Mouse (Mus musculus) frontal cortex, postnatal 14 days (tissue): Measurements from ENCODE around the gene Kcnj10.

Experiments used
- DNase-seq, 2 experiments: peaks; one replicate each; pipeline ENCODE4 v3.0.0; 2022; ENCODE audit warnings: low spot score in 2 of 2

Kcnj10 gene

DNA sequence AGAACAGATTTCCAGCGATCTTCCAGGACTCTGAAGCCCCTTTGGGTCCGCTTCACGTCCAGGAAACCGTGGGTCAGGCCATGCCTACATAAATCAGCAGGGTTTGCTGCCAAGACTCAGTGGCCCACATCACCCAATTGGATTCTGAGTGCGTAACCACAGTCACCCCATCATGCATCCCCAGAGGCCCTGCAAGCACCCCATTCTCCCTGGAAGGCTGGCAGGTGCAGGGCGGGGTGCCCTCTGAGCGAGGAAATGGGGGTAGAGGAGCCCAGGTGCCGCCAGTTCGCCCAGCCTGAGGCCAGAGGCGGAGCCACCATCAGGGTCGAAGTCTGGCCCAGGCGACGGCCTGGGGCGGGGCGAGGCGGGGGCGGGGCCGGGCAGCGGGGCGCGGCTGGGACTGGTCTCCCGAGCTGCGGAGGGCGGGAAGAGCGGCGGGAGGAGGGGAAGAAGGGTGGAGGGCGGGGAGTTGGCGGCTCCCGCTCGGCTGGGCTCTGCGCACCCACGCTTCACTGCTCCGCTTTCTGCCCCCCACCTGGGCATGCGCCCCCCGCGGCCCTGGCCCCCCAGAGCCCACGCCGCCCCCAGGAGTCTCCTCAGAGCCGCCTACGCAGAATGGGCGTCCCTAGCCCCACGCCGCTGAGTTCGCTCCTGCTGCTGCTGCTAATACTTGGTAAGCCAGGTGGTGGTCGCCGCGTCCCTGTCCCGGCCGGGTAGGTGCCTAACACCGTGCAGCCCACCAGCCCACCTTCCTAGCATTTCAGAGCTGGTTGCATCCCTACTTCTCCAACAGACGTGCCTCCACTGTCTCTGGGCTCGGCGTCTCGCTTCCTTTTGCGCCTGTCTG lies 28.9 kb upstream of the Kcnj10 start:
- peak; percentile 59 to 63 for DNase-seq

DNA sequence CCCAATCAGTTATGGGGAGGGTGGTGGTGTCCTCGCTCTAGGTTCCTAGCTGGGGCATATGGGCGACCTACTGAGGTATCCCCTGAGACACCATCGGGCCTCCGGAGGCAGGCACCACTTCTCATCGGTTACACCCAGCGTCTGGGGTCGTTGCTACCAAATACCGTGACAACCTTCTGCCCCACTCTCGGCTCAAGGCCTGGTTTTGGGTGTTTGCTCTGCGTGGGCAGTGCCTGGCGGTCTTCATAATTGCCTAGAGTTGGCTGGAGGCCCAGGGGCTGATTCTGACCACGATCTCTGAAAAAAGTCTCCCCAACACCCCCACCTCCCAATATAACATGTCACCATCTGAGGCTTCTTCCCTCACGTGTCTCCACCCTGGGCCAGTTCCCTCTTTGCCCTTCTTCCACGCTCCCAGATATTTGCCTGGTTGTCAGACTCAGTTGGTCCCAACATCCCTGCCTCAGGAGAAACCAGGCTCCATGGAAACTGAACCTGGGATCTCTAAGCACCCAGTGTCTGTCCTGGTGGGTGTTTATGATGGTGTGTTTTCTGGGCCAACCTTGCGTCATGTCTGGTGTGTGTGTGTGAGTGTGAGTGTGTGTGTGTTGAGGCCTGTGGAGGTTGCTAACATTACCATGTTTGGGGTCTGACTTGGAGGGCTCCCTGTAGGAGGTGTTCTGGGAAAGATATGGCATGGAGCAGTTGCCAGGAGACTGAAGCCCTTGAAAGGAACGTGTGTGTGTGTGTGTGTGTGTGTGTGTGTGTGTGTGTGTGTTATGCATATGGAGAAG lies 28.0 kb upstream of the Kcnj10 start:
- DNase-seq = peak in 1 of 2 experiments; percentile 73

DNA sequence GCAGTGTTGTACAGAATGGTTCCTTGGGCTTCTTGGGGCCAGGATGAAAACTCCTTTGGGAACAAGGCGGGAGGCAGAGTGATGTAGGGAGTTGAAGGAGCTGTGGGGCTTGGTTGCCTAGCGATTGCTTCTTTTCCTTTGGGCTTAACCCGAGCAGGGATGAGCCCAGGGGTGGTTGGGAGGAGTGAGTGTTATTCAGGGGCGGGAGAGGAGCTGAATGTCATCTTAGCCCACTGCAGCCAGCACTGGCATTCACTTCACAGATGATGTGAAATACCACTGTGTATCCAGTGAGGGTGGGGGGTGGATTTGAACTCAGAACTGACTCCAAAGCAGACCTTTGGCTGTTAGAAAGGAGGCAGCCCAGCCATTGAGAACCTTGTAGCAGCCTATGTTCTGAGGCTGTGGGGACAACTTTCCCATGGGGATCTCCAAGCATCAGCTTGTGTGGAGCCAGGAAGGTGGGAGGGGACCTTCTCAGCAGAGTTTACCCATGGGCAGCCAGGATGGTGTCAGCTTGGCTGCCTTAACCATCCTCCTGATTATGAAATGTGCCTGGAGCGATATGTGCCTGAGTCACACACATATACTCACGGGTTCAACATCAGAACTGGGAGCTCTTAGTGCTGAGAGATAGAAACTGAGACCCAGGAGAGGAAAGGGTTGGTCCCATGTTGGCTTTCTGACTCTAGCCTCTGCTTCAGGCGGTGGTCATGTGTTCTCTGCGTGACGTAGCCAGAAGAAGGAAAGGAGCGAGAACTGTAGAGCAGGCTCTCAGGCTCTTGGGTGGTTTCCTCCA lies 27.2 kb upstream of the Kcnj10 start:
- DNase-seq = no peak

GRCm38 (mm10) chr1:172314911-172315310 lies 26.1 kb upstream of the Kcnj10 start:
- DNase-seq = no peak

DNA sequence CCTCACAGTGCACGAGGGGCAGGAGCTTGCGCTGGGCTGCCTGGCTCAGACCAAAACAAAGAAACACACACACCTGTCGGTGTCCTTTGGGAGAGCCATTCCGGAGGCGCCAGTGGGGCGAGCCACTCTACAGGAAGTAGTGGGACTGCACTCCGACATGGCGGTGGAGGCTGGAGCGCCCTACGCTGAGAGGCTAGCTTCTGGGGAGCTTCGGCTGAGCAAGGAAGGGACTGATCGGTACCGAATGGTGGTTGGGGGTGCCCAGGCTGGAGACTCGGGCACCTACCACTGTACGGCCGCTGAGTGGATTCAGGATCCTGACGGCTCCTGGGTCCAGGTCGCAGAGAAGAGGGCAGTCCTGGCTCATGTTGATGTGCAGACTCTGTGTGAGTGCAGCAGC lies 23.6 kb upstream of the Kcnj10 start:
- no peak for DNase-seq

- no peak for DNase-seq
Measured at GRCm38 (mm10) chr1:172317946-172318345, 23.1 kb upstream of the Kcnj10 start.

GRCm38 (mm10) chr1:172318424-172319035 lies 22.5 kb upstream of the Kcnj10 start:
- no peak for DNase-seq

GRCm38 (mm10) chr1:172319346-172319745 lies 21.7 kb upstream of the Kcnj10 start:
- DNase-seq = no peak

DNA sequence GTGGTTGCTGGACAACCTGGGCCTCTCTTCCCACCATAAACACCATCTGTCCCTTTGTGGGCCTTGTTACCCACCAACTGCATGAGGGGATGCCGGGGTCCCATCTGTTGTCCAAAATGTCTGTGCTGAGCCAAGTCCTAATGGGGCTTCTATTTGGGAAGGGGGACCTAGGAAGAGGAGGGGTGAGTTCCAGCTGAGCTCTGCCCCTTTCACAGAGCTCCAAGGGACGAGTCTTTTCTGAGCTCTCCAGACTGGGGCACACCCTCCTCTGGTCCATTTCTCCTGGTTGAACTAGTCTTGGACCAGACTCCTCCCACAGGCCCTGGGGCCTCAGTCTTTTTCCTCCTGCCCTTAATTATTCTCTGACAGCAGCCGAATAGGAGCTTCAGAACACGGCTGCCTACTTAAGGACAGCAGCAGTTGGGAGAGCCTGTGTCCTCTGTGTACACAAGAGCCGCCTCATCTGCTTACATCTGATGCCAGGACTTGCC lies 21.0 kb upstream of the Kcnj10 start:
- no peak for DNase-seq

DNA sequence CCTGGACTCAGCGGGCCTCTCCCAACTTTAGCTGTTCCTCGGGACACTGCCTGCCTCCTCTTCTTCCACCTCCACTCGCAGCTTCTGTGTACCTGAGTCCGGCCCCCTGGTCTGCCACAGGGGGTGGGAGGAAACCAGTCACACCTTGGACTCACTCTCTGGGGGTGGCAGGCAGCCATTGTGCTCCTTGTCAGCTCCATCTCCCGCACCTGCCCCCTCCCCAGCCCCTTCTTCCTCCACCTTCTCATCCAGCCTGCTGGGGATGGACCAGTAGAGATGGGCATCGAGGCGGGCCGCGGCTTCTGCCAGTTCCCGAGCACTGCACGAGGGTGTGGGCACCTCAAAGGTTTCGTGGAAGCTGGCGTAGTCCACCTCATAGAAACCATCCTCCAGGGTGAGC lies 18.3 kb upstream of the Kcnj10 start:
- no peak for DNase-seq

- no peak for DNase-seq
Measured at GRCm38 (mm10) chr1:172323298-172323697, 17.7 kb upstream of the Kcnj10 start.

DNA sequence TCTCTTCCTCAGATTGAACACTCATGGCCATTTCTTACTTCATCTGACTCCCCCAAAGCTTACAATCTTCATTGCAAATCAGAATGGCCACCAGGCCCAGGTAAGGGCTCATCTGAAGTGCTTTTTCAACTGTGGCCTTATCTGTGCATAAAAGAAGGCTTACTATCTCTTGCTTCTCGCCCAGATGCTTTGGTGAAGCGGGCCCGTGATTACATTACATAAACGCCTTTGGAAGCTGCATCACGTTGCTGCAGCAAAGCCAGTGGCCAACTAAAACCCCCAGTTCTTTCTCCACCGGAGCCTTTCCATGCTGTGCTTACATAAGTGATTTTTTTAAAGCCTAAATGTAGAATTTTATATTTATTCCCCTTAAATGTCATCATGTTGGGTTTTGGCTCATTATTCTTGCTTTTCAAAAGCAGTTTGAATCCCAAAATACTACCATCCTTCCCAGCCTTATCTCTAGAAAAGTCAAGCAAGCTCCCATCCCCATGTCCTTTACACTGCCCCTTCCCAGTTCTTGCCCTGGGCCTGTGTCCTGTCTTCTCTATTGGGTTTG lies 17.1 kb upstream of the Kcnj10 start:
- DNase-seq = peak in 1 of 2 experiments; percentile 72

DNA sequence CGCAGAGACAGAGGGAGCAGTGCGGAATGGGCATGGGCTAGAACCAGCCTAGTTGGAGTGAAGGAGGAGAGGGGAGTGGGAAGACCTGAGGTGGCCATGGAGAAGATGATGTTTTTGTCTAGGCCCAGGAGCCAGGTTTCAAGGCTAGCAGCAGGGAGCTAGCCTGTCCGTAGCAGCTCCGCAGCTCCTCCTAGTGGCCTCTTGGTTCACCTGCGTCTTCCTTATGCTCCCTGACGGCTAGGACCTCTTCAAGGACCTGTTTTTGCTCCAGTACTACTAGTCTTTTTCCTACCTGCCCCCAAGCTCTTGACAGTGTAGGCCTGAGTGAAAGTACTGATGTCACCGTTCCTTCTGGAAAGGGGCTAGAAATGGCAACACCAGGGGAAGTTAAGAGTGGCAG lies 16.3 kb upstream of the Kcnj10 start:
- peak; percentile 67 to 69 for DNase-seq

- DNase-seq = peak in 1 of 2 experiments; percentile 68
Measured at GRCm38 (mm10) chr1:172325680-172326535, 15.1 kb upstream of the Kcnj10 start.

- DNase-seq = no peak
Measured at GRCm38 (mm10) chr1:172326684-172327083, 14.3 kb upstream of the Kcnj10 start.

DNA sequence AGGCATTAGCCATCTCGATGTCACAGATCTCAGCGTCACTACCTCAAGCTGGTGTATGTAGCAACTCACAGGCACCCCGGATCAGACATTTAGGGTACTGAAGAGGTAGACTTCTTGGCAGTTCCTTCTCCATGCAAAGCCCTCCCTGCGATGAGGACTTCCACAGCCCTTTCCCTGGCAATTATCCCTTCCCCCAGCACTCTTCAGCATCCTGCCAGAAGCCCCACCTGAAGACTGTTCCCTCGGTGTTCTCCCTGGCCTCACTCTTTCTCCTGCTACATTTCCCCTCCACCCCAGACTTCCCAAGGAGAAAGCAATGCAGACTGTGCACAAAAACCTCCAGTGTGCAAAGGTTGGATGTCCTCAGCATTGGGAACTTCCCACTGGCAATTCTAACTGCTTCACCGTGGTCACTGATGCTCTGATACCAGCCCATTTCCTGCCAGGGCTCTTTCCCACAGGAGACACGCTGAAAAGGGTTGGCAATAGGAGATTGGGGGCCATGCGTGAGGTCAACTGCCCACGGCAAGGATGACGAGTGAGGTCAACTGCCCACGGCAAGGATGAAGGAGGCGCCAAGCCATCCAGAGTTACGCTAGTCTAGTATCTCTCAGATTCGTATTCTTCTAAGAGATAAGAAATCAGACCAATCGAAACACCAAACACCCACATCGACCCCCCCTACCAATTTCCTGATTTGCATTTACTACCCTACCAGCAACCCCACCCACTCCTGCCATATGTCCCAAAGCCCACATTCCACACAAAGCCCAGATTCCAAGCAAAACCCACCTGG lies 13.6 kb upstream of the Kcnj10 start:
- DNase-seq = no peak

DNA sequence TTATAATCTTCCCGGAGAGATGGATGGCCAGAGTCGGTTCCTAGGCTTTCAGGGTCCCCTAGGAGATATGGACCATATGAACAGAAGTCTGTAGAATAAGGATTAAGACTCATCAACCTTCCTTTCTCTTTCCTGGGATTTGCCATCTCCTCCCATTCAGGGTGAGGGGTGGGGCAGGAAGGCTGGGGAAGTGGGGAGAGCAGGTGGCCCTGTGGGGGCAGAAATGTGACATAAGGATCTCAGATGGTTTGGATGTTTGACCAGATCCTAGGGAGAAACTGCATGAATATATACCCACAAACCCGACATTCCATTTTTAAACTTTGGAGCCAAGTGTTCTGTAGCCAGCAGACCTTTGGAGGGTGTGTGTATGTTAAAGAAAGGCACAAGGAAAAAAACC lies 13.0 kb upstream of the Kcnj10 start:
- no peak for DNase-seq

DNA sequence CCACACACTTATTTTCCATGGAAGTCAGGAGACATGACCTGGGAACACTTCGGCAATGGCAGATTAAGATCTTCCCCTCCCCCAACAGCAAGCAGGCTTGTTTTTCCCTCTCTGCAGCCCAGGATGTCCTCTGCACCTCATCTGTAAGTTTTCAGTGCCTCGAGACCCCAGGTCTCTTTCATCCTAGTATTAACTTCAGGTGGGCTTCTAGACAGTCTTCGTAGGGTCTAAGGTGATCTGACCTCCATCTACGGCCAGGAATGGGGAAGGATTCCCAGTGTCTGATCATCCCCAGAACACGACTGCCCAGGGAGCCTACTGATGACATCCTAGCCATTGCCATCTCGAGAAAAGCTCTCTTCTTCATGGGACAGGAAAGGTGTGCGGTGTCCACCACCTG lies 12.5 kb upstream of the Kcnj10 start:
- DNase-seq = no peak

GRCm38 (mm10) chr1:172329131-172329530 lies 11.9 kb upstream of the Kcnj10 start, which contains the start of gene Kcnj9:
Gene Kcnj9, minus strand, starts transcription at chr1:172329318.
- DNase-seq = peak in 1 of 2 experiments; percentile 79
